ENCODE assay signal across 11 mouse cellular contexts in the genomic region with DNA sequence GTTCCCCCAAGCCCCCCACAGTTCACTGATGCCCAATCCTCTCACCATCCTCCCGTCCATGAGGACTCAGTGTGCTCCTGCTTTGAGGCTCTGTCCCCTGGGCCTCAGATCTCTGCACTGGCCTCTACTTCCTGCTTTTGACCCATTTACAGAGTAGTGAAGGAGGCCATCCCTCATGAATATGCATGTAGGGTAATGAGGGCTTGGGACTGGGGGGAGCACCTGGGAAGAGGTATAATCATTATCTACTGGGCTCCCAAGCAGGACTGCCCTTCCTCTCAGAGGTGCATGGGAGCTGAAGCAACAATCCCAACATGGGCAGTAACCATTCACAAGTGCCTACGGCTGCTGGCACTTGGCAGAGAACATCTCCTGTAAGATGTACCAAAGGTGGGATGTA. TPM values are rescaled to one million over a fixed set of nuclear protein-coding genes. Genes with fewer than 3 reads are reported as not detected.
DNase-seq lines count a peak whose midpoint lies in the region; ATAC-seq and TF ChIP-seq lines count a peak whose summit lies in the region.
"Had no signal": no experiment of that assay in that cellular context is flagged by ENCODE, and none has a peak within 500 bp of the region (broad histone marks: within the 10 kb centered on the region; RNA-seq: fewer than 3 reads in every experiment).

A gene (minus strand): TSS at position 101 of the 400 bp plus-strand sequence.

- no peaks in the 10 kb centered on the region for H3K9me3 ChIP-seq in neural tube, embryonic 11.5 days (ENCODE audit: control insufficient read depth, low read length)
- no peaks in the 10 kb centered on the region for H3K9me3 ChIP-seq in forebrain, embryonic 16.5 days (ENCODE audit: control insufficient read depth, low read length)
- no peaks in the 10 kb centered on the region for H3K9me3 ChIP-seq in intestine, embryonic 16.5 days (ENCODE audit: control insufficient read depth, low read length)

- intact Hi-C loops in heart, adult 2 months (cut with DNase I), result no loop called here

- no peak for ATAC-seq in neural tube, embryonic 11.5 days (ENCODE audit: insufficient read depth, low FRiP score, low TSS enrichment)
- no peak for ATAC-seq in forebrain, embryonic 16.5 days
- ATAC-seq in intestine, embryonic 16.5 days, result no peak

- no peak for TF ChIP-seq EP300 in heart, adult 2 months (IDR thresholded peaks at IDR 0.05; ENCODE audit: insufficient read depth, low read depth, low read length)

- no peaks in the 10 kb centered on the region for H3K27me3 ChIP-seq in neural tube, embryonic 11.5 days (ENCODE audit: control insufficient read depth, insufficient read depth, low read length)
- no peaks in the 10 kb centered on the region for H3K27me3 ChIP-seq in forebrain, embryonic 16.5 days (replicated peaks; ENCODE audit: control insufficient read depth, insufficient read depth, low read length)
- peaks cover 9% of the 10 kb centered on the region for H3K27me3 ChIP-seq in intestine, embryonic 16.5 days (replicated peaks; ENCODE audit: control insufficient read depth, insufficient read depth, low read length)
- H3K27me3 ChIP-seq in small intestine, adult 2 months (ENCODE audit: control insufficient read depth, insufficient read depth, low read length), result no peaks in the 10 kb centered on the region
- peaks cover 4% of the 10 kb centered on the region for H3K27me3 ChIP-seq in heart, adult 2 months (ENCODE audit: control insufficient read depth, insufficient read depth, low read length)

- H3K9ac ChIP-seq in neural tube, embryonic 11.5 days (ENCODE audit: low read length), result no peak within 1 kb of the TSS
- no peak within 1 kb of the TSS for H3K9ac ChIP-seq in forebrain, embryonic 16.5 days (replicated peaks; ENCODE audit: low read depth, low read length)
- H3K9ac ChIP-seq in intestine, embryonic 16.5 days (ENCODE audit: low read depth, low read length), result no peak within 1 kb of the TSS
- no peak within 1 kb of the TSS for H3K9ac ChIP-seq in heart, adult 2 months (ENCODE audit: low read depth, low read length)

- no peak for TF ChIP-seq POLR2A in small intestine, adult 2 months (IDR thresholded peaks at IDR 0.05; ENCODE audit: low read depth, low read length)
- no peak for TF ChIP-seq POLR2A in heart, adult 2 months (IDR thresholded peaks at IDR 0.05; ENCODE audit: insufficient read depth, low read depth, low read length)

- H3K4me2 ChIP-seq in neural tube, embryonic 11.5 days (ENCODE audit: low read depth), result no peak within 1 kb of the TSS
- no peak within 1 kb of the TSS for H3K4me2 ChIP-seq in forebrain, embryonic 16.5 days (ENCODE audit: low read length)
- H3K4me2 ChIP-seq in intestine, embryonic 16.5 days (ENCODE audit: low read depth, low read length), result no peak within 1 kb of the TSS

- H3K36me3 ChIP-seq in neural tube, embryonic 11.5 days (ENCODE audit: control insufficient read depth, insufficient read depth, low read length), result no peaks in the 10 kb centered on the region
- H3K36me3 ChIP-seq in forebrain, embryonic 16.5 days (ENCODE audit: control insufficient read depth, insufficient read depth), result no peaks in the 10 kb centered on the region
- H3K36me3 ChIP-seq in intestine, embryonic 16.5 days (ENCODE audit: control insufficient read depth, insufficient read depth, low read length), result no peaks in the 10 kb centered on the region
- no peaks in the 10 kb centered on the region for H3K36me3 ChIP-seq in small intestine, adult 2 months (ENCODE audit: control insufficient read depth, insufficient read depth, low read length)
- no peaks in the 10 kb centered on the region for H3K36me3 ChIP-seq in heart, adult 2 months (ENCODE audit: control insufficient read depth, insufficient read depth, low read length)

- no peak for TF ChIP-seq CTCF in small intestine, adult 2 months (IDR thresholded peaks at IDR 0.05; ENCODE audit: extremely low read depth, insufficient read length, insufficient replicate concordance, low read depth, low read length)
- TF ChIP-seq CTCF in heart, adult 2 months (IDR thresholded peaks at IDR 0.05), result no peak

- H3K4me1 ChIP-seq in neural tube, embryonic 11.5 days (ENCODE audit: control insufficient read depth, insufficient read depth, low read length), result no peaks in the 10 kb centered on the region; the same call in 1 of the 2 replicates
- H3K4me1 ChIP-seq in forebrain, embryonic 16.5 days (replicated peaks; ENCODE audit: control insufficient read depth, insufficient read depth, low read length), result peaks cover 7% of the 10 kb centered on the region
- peaks cover 4% of the 10 kb centered on the region for H3K4me1 ChIP-seq in intestine, embryonic 16.5 days (ENCODE audit: control insufficient read depth, insufficient read depth, low read length)
- peaks cover 15% of the 10 kb centered on the region; the same call in 1 of the 2 replicates for H3K4me1 ChIP-seq in small intestine, adult 2 months (ENCODE audit: control insufficient read depth, insufficient read depth, insufficient read length, low read length)
- H3K4me1 ChIP-seq in heart, adult 2 months (ENCODE audit: control insufficient read depth, insufficient read depth, low read length), result no peaks in the 10 kb centered on the region

- WGBS in neural tube, embryonic 11.5 days, result 62% methylated on average over 2 of the region's 2 CpGs
- WGBS in forebrain, embryonic 16.5 days, result 67% methylated on average over 2 of the region's 2 CpGs
- WGBS in intestine, embryonic 16.5 days, result 65% methylated on average over 2 of the region's 2 CpGs
- 74% methylated on average over 2 of the region's 2 CpGs for WGBS in small intestine, adult 2 months
- 74% methylated on average over 2 of the region's 2 CpGs for WGBS in heart, adult 2 months

- H3K79me2 ChIP-seq in heart, adult 2 months (replicated peaks; ENCODE audit: control insufficient read depth, insufficient read depth, low read length), result no peaks in the 10 kb centered on the region

- no peak within 1 kb of the TSS for H3K27ac ChIP-seq in neural tube, embryonic 11.5 days (ENCODE audit: low read depth, low read length)
- H3K27ac ChIP-seq in forebrain, embryonic 16.5 days (ENCODE audit: low read length), result no peak within 1 kb of the TSS
- H3K27ac ChIP-seq in intestine, embryonic 16.5 days (ENCODE audit: low read length), result no peak within 1 kb of the TSS
- no peak within 1 kb of the TSS for H3K27ac ChIP-seq in small intestine, adult 2 months (ENCODE audit: insufficient read depth, low read depth, low read length)
- H3K27ac ChIP-seq in heart, adult 2 months, result no peak within 1 kb of the TSS

- DNase-seq in neural tube, embryonic 11.5 days (ENCODE audit: low spot score), result no peak
- no peak for DNase-seq in neural tube, embryonic 10.5 days (ENCODE audit: extremely low spot score, low spot score)
- no peak for DNase-seq in heart, adult 2 months
- no peak for DNase-seq in urinary bladder, postnatal 14 days (ENCODE audit: low spot score)
- no peak for DNase-seq in cerebellum, adult 11 months
- DNase-seq: cerebellum, postnatal 36 days; kidney, postnatal 25 days had no signal

- no peak within 1 kb of the TSS for H3K4me3 ChIP-seq in neural tube, embryonic 11.5 days (ENCODE audit: low read depth, low read length)
- H3K4me3 ChIP-seq in forebrain, embryonic 16.5 days (replicated peaks; ENCODE audit: low read length), result no peak within 1 kb of the TSS
- no peak within 1 kb of the TSS for H3K4me3 ChIP-seq in intestine, embryonic 16.5 days (ENCODE audit: low read length)
- no peak within 1 kb of the TSS for H3K4me3 ChIP-seq in small intestine, adult 2 months (ENCODE audit: low read depth, low read length)
- no peak within 1 kb of the TSS for H3K4me3 ChIP-seq in heart, adult 2 months

RNA-seq across cellular contexts. Expression of the gene that starts here (rescaled TPM):
- polyA plus RNA-seq in neural tube, embryonic 11.5 days (2014; fragmentation: Nextera tagmentation; extraction: Ambion mirVana), result 58.5 and 60.1 TPM in 2 replicates
- polyA plus RNA-seq in forebrain, embryonic 16.5 days (2015; fragmentation: Nextera tagmentation; extraction: Ambion mirVana), result 80.2 and 80.9 TPM in 2 replicates
- 20.6 and 22.8 TPM in 2 replicates for polyA plus RNA-seq in intestine, embryonic 16.5 days (2015; fragmentation: Nextera tagmentation; extraction: Ambion mirVana)
- polyA plus RNA-seq in small intestine, adult 2 months (2012; rRNA removed), result 271 and 356 TPM in 2 replicates
- total RNA-seq in heart, adult 2 months (2021), result 1 to 10 TPM; 1.8 to 2.8 TPM
- polyA plus RNA-seq in heart, adult 2 months (2012; rRNA removed), result 1.4 and 1.8 TPM in 2 replicates
- total RNA-seq: neutrophil, adult 5-6 weeks had no signal
